Mouse (Mus musculus) left cerebral cortex, postnatal 25 days (tissue): ENCODE results near the gene Gm13539. TPM values are rescaled to one million over a fixed set of nuclear protein-coding genes. Genes with fewer than 3 reads are reported as not detected.

Experiments used
- DNase-seq, 2 experiments: peaks; one replicate each; pipeline ENCODE4 v3.0.0; 2022; ENCODE audit warnings: low spot score in 2 of 2, mixed read lengths in 1 of 2
- intact Hi-C: fragments of 180-260 bp; cut with DNase I; formaldehyde crosslinking; loops from one replicate; pipeline ENCODE4 v1.15.1; 2025
- total RNA-seq, 2 experiments: library from RNA; stranded (reverse); gene quantifications; 2 replicates each; pipeline ENCODE4 v1.2.3; 2021

The Gm13539 gene
- total RNA-seq, 2 experiments from 2014 or later, result not detected

DNA sequence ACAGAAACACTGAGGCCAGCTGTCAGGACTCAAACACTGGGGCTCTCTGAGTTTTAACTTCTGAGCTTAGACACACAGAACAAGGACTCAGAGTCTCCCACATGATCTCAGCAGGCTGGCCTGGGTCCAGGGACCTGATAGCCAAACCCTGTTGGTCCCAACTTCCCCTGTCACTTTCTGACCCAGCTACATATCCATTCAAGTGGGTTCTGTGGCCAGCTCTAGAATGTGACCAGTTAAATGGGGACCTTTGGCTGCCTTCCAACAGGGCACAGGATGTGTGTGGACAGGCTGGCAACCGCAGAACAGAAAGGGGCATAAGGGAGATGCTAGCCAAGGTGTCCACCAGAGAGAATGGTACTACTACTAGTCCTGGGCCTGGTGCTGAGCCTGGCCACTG is 40.7 kb downstream of the Gm13539 start, which contains the start of gene Lcn9:
Gene Lcn9 (plus strand): TSS at position 348 of the 400 bp plus-strand sequence.
- intact Hi-C loops, result loop anchor here (10.0 kb wide), 2 partner anchors 128 to 462 kb away; no protein-coding TSS in a partner anchor
- peak in 1 of 2 experiments; percentile 23 for DNase-seq

DNA sequence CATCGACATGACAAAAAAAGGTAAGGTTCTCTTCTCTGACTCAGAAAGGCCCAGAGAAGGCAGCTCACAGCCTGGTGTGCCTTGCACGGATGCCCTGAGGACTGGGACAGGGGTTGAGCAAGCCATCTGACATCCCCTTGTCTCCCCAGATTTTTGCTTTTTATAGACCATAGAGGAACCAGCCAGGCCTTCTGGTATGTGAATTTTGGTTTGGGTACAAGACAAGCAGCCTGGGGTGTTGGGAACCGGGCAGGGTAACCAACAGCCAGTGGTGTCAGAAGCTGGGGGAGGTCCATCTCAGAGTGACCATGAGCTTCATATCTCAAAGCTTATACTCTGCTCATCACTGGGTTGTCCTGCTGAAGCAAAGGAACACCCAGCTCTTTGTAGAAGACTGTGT is 42.7 kb downstream of the Gm13539 start:
- intact Hi-C loops, result loop anchor here (10.0 kb wide), 2 partner anchors 130 to 460 kb away; no protein-coding TSS in a partner anchor

DNA sequence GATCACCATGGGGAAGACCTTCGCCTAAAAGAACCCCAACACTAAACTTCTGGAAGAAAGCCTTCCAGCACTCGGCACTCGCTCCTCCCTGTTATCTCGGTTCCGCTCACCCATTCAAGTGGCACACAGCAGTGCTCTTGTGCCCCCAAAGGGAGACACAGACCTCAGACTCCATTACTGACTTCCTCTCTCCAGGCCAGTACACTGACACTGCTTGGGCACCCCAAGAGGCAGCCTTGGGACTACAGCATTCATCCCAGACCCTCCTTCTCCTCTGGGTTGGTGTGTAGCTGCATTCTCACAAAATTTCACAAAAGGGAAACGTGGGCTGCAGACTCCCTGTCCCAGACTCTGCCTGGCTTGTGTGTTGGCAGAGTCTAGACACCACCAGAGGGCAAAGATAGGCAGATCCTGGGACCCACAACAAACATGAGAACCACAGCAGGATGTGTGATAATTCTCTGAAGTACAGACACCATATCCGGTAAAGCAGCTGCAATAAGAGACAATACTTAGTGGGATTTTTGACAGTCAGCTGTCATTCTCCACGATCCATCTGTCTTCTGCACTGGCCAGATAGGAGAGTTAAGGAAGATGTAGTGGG is 46.4 kb downstream of the Gm13539 start:
- intact Hi-C loops, result loop anchor here (10.0 kb wide), 2 partner anchors 134 to 456 kb away; no protein-coding TSS in a partner anchor
- no peak for DNase-seq

More for the DNA sequence above, 42.7 kb downstream of the Gm13539 start:
- DNase-seq, result no peak

DNA sequence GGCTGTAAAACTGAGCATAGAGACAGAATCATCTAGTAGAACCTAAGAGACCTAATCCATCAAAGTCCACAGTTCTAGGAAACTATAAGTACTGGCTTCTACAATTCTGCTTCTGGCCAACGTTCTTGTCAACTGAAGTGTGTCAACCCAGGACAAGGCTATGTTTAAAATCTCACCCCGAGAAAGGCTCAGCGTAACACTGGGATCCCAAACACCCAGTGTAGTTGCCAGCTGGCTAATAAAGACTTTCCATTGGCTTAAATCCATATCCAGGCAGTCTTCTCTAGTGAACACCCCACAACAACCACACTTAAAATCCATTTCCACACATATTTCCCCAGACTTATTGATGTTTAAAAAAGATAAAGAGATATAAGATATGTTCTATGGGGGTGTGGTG is 48.7 kb downstream of the Gm13539 start:
- intact Hi-C loops, result no loop called here
- no peak for DNase-seq

DNA sequence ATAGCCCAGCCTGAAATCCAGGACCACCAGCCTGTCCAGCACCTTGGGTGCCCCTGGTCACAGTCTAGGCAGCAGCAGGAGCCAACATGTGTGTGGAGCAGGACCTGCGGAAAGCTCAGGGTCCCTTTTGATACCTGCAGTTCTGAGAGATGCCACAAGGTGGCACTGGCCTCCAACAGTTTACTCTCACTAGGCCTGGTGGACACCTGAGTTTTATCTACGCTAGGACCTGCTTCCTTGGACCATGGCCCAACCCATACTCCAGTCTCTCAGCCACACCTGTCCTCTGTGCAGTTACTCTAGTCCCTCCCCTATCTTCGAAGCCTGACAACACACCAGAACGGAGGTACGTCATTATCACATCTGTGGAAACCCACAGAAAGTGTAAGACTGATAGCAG is 54.2 kb downstream of the Gm13539 start:
- peak; percentile 79 to 84 for DNase-seq
- intact Hi-C loops, result loop anchor here (5.0 kb wide), 2 partner anchors 76 to 306 kb away; no protein-coding TSS in a partner anchor

Other genes with a start within 250 kb of the Gm13539 start
- 10 to 100 TPM in 1 of 2 experiments, 1 to 10 TPM in 1; 9.6 to 10.4 TPM for gene Traf2, start 235.3 kb upstream of the Gm13539 start, total RNA-seq
- 100 to 1,000 TPM; 202 to 214 TPM for gene Edf1, start 224.4 kb upstream of the Gm13539 start, total RNA-seq
- gene Mamdc4, start 207.4 kb upstream of the Gm13539 start, total RNA-seq, result 1 to 10 TPM in 1 of 2 experiments, under 1 TPM in 1; 0.69 to 2.1 TPM
- 10 to 100 TPM; 73.8 to 74.3 TPM for gene Phpt1, start 207.0 kb upstream of the Gm13539 start, total RNA-seq
- gene Ajm1, start 200.5 kb upstream of the Gm13539 start, total RNA-seq, result 100 to 1,000 TPM; 109 to 120 TPM
- 100 to 1,000 TPM; 136 to 152 TPM for gene Rabl6, start 173.7 kb upstream of the Gm13539 start, total RNA-seq
- not detected for gene Ccdc183, start 164.6 kb upstream of the Gm13539 start, total RNA-seq
- 10 to 100 TPM; 26.7 to 27.7 TPM for gene Tmem141, start 160.3 kb upstream of the Gm13539 start, total RNA-seq
- under 1 TPM; 0.44 to 0.55 TPM for gene Fcna, start 154.2 kb upstream of the Gm13539 start, total RNA-seq
- gene Lcn8, start 129.1 kb upstream of the Gm13539 start, total RNA-seq, result not detected
- gene Lcn5, start 124.3 kb upstream of the Gm13539 start, total RNA-seq, result not detected
- gene Lcn6, start 105.5 kb upstream of the Gm13539 start, total RNA-seq, result not detected
- gene Lcn10, start 99.5 kb upstream of the Gm13539 start, total RNA-seq, result not detected
- not detected for gene Obp2a, start 82.2 kb upstream of the Gm13539 start, total RNA-seq
- 10 to 100 TPM; 85.6 to 89.4 TPM for gene Bmyc, start 75.5 kb upstream of the Gm13539 start, total RNA-seq
- gene Obp2b, start 45.2 kb upstream of the Gm13539 start, total RNA-seq, result not detected
- gene Lcn3, start 16.7 kb upstream of the Gm13539 start, total RNA-seq, result not detected
- not detected for gene Lcn11, start 5.2 kb upstream of the Gm13539 start, total RNA-seq
- not detected for gene Glt6d1, start 33.6 kb downstream of the Gm13539 start, total RNA-seq
- gene Lcn9, start 40.9 kb downstream of the Gm13539 start, total RNA-seq, result not detected
- not detected for gene Sohlh1, start 65.0 kb downstream of the Gm13539 start, total RNA-seq
- 100 to 1,000 TPM; 111 to 130 TPM for gene Kcnt1, start 81.5 kb downstream of the Gm13539 start, total RNA-seq
- gene Camsap1, start 201.0 kb downstream of the Gm13539 start, total RNA-seq, result 100 to 1,000 TPM; 148 to 162 TPM
- 10 to 100 TPM; 59.1 to 68.2 TPM for gene Ubac1, start 239.5 kb downstream of the Gm13539 start, total RNA-seq